Mouse (Mus musculus) MEL (cell line): ENCODE measurements around the gene Bad. TPM values are rescaled to one million over a fixed set of nuclear protein-coding genes. Genes with fewer than 3 reads are reported as not detected.

Experiments used
- DNase-seq: peaks from one replicate; pipeline ENCODE4 v3.0.0; 2011; ENCODE audit warnings: low read depth, low spot score
- H3K27ac ChIP-seq: 2 replicates; pipeline ENCODE4 v1.5.1; 2012; ENCODE audit warnings: low read depth, mild to moderate bottlenecking, control low read depth, low read length, moderate library complexity; ENCODE audit not compliant: control insufficient read depth
- H3K27me3 ChIP-seq, 2 experiments: fragments of 150-350 bp in 1 of 2; sonication (generic) in 1 of 2; 2 replicates each; pipeline ENCODE4 v1.6.1; 2012; ENCODE audit warnings: low read length in 2 of 2, mild to moderate bottlenecking in 2 of 2, improper control_type of control experiment in 1 of 2, moderate library complexity in 1 of 2; ENCODE audit not compliant: insufficient read depth in 2 of 2, control insufficient read depth in 1 of 2
- H3K36me3 ChIP-seq, 2 experiments: 2 replicates each; pipeline ENCODE4 v1.6.1; 2012 to 2014; ENCODE audit warnings: low read length in 2 of 2, improper control_type of control experiment in 1 of 2, inconsistent platforms in 1 of 2, mild to moderate bottlenecking in 1 of 2; ENCODE audit not compliant: insufficient read depth in 2 of 2, control insufficient read depth in 1 of 2
- H3K4me1 ChIP-seq, 2 experiments: fragments of 150-350 bp in 1 of 2; sonication (generic) in 1 of 2; 2 replicates each; pipeline ENCODE4 v1.6.1; 2012; ENCODE audit warnings: low read length in 2 of 2, improper control_type of control experiment in 1 of 2, mild to moderate bottlenecking in 1 of 2; ENCODE audit not compliant: insufficient read depth in 2 of 2, control insufficient read depth in 1 of 2
- H3K4me3 ChIP-seq, 2 experiments: fragments of 150-350 bp in 1 of 2; sonication (generic) in 1 of 2; 2 replicates each; pipeline ENCODE4 v1.5.1; 2012; ENCODE audit warnings: low read depth in 2 of 2, low read length in 2 of 2, mild to moderate bottlenecking in 2 of 2, moderate library complexity in 2 of 2, control low read depth in 1 of 2, improper control_type of control experiment in 1 of 2; ENCODE audit not compliant: control insufficient read depth in 1 of 2, insufficient read depth in 1 of 2
- H3K79me2 ChIP-seq: 2 replicates; pipeline ENCODE4 v1.6.1; 2012; ENCODE audit warnings: mild to moderate bottlenecking, low read length, moderate library complexity; ENCODE audit not compliant: control insufficient read depth, poor library complexity, insufficient read depth
- H3K9ac ChIP-seq: 2 replicates; pipeline ENCODE4 v1.6.1; 2012; ENCODE audit warnings: low read depth, mild to moderate bottlenecking, control low read depth, low read length, moderate library complexity; ENCODE audit not compliant: control insufficient read depth, poor library complexity, severe bottlenecking
- H3K9me3 ChIP-seq: fragments of 150-350 bp; sonication (generic); replicated peaks from 2 replicates; pipeline ENCODE4 v1.6.1; 2012; ENCODE audit warnings: mild to moderate bottlenecking, low read length, improper control_type of control experiment, moderate library complexity; ENCODE audit not compliant: insufficient read depth
- BHLHE40 ChIP-seq: IDR thresholded peaks from 2 replicates; pipeline ENCODE4 v1.6.1; 2012; ENCODE audit warnings: low read depth, mild to moderate bottlenecking, inconsistent platforms, low read length, improper control_type of control experiment, borderline replicate concordance
- CHD1 ChIP-seq: IDR thresholded peaks from 2 replicates; pipeline ENCODE4 v1.6.1; 2012; ENCODE audit warnings: low read depth, mild to moderate bottlenecking, inconsistent platforms, low read length, improper control_type of control experiment
- CHD2 ChIP-seq: IDR thresholded peaks from 2 replicates; pipeline ENCODE4 v1.6.1; 2011; ENCODE audit warnings: low read length, improper control_type of control experiment
- CTCF ChIP-seq, 3 experiments: IDR thresholded peaks in 2 of 3; conservative IDR thresholded peaks in 1 of 3; 2 replicates each; pipeline ENCODE4 v1.5.1; 2011 to 2012; ENCODE audit warnings: low read length in 3 of 3, low read depth in 2 of 3, mild to moderate bottlenecking in 2 of 3, improper control_type of control experiment in 1 of 3, inconsistent platforms in 1 of 3, mixed read lengths in 1 of 3, moderate library complexity in 1 of 3; ENCODE audit not compliant: control insufficient read depth in 1 of 3, insufficient read depth in 1 of 3, poor library complexity in 1 of 3, severe bottlenecking in 1 of 3
- E2F4 ChIP-seq: IDR thresholded peaks from 2 replicates; pipeline ENCODE4 v1.6.1; 2011; ENCODE audit warnings: low read depth, low read length, improper control_type of control experiment, borderline replicate concordance
- ELF1 ChIP-seq: IDR thresholded peaks from 2 replicates; pipeline ENCODE4 v1.6.1; 2014; ENCODE audit warnings: low read depth, mild to moderate bottlenecking, inconsistent platforms, low read length, improper control_type of control experiment, moderate library complexity
- EP300 ChIP-seq, 2 experiments: IDR thresholded peaks; 2 replicates each; pipeline ENCODE4 v1.6.1; 2011; ENCODE audit warnings: improper control_type of control experiment in 2 of 2, low read length in 2 of 2, low read depth in 1 of 2, mild to moderate bottlenecking in 1 of 2
- ETS1 ChIP-seq: IDR thresholded peaks from 2 replicates; pipeline ENCODE4 v1.6.1; 2012; ENCODE audit warnings: low read depth, mild to moderate bottlenecking, inconsistent platforms, low read length, improper control_type of control experiment, moderate library complexity
- GABPA ChIP-seq: IDR thresholded peaks from 2 replicates; pipeline ENCODE4 v1.6.1; 2012; ENCODE audit warnings: low read depth, mild to moderate bottlenecking, inconsistent platforms, low read length, improper control_type of control experiment, moderate library complexity
- GATA1 ChIP-seq: IDR thresholded peaks from 2 replicates; pipeline ENCODE4 v1.6.1; 2011; ENCODE audit warnings: low read depth, low read length, improper control_type of control experiment
- HCFC1 ChIP-seq: IDR thresholded peaks from 2 replicates; pipeline ENCODE4 v1.6.1; 2012; ENCODE audit warnings: low read depth, mild to moderate bottlenecking, inconsistent platforms, low read length, improper control_type of control experiment, moderate library complexity
- JUND ChIP-seq: IDR thresholded peaks from 2 replicates; pipeline ENCODE4 v1.6.1; 2011; ENCODE audit warnings: low read depth, mild to moderate bottlenecking, improper control_type of control experiment, low read length
- KAT2A ChIP-seq: conservative IDR thresholded peaks from 2 replicates; pipeline ENCODE4 v1.6.1; 2012; ENCODE audit warnings: low read depth, low read length, improper control_type of control experiment, inconsistent platforms
- MAFK ChIP-seq: IDR thresholded peaks from 2 replicates; pipeline ENCODE4 v1.6.1; 2011; ENCODE audit warnings: low read depth, mild to moderate bottlenecking, low read length, improper control_type of control experiment, borderline replicate concordance
- MAX ChIP-seq: IDR thresholded peaks from 2 replicates; pipeline ENCODE4 v1.6.1; 2011; ENCODE audit warnings: low read length, improper control_type of control experiment
- MAZ ChIP-seq: IDR thresholded peaks from 2 replicates; pipeline ENCODE4 v1.6.1; 2012; ENCODE audit warnings: low read depth, mild to moderate bottlenecking, inconsistent platforms, low read length, improper control_type of control experiment
- MXI1 ChIP-seq: IDR thresholded peaks from 2 replicates; pipeline ENCODE4 v1.6.1; 2011; ENCODE audit warnings: mild to moderate bottlenecking, low read depth, low read length, improper control_type of control experiment
- MYB ChIP-seq: IDR thresholded peaks from 2 replicates; pipeline ENCODE4 v1.6.1; 2011; ENCODE audit warnings: mild to moderate bottlenecking, low read depth, low read length, improper control_type of control experiment
- MYC ChIP-seq: IDR thresholded peaks from 2 replicates; pipeline ENCODE4 v1.6.1; 2011; ENCODE audit warnings: low read depth, mild to moderate bottlenecking, low read length, improper control_type of control experiment, moderate library complexity
- NELFE ChIP-seq: IDR thresholded peaks from 2 replicates; pipeline ENCODE4 v1.6.1; 2011; ENCODE audit warnings: low read depth, low read length, improper control_type of control experiment
- NRF1 ChIP-seq: IDR thresholded peaks from 2 replicates; pipeline ENCODE4 v1.6.1; 2014; ENCODE audit warnings: low read depth, mild to moderate bottlenecking, inconsistent platforms, low read length, improper control_type of control experiment, moderate library complexity; ENCODE audit not compliant: poor library complexity, insufficient read depth, severe bottlenecking
- POLR2A ChIP-seq, 2 experiments: IDR thresholded peaks; 2 replicates each; pipeline ENCODE4 v1.6.1; 2011 to 2012; ENCODE audit warnings: low read length in 2 of 2, mild to moderate bottlenecking in 2 of 2, control low read depth in 1 of 2, improper control_type of control experiment in 1 of 2, low read depth in 1 of 2, moderate library complexity in 1 of 2; ENCODE audit not compliant: control insufficient read depth in 1 of 2, insufficient read depth in 1 of 2, poor library complexity in 1 of 2
- POLR2AphosphoS2 ChIP-seq: IDR thresholded peaks from 2 replicates; pipeline ENCODE4 v1.6.1; 2011; ENCODE audit warnings: low read length, improper control_type of control experiment
- POLR2AphosphoS5 ChIP-seq: IDR thresholded peaks from 2 replicates; pipeline ENCODE4 v1.6.1; 2012; ENCODE audit warnings: low read depth, borderline replicate concordance, mild to moderate bottlenecking, inconsistent platforms, low read length, moderate library complexity, mixed read lengths
- RAD21 ChIP-seq: IDR thresholded peaks from 2 replicates; pipeline ENCODE4 v1.6.1; 2011; ENCODE audit warnings: mild to moderate bottlenecking, low read depth, low read length, improper control_type of control experiment
- RCOR1 ChIP-seq: IDR thresholded peaks from 2 replicates; pipeline ENCODE4 v1.6.1; 2012; ENCODE audit warnings: low read depth, mild to moderate bottlenecking, inconsistent platforms, low read length, improper control_type of control experiment
- SIN3A ChIP-seq: IDR thresholded peaks from 2 replicates; pipeline ENCODE4 v1.6.1; 2012; ENCODE audit warnings: low read length, improper control_type of control experiment, inconsistent platforms
- SMC3 ChIP-seq: IDR thresholded peaks from 2 replicates; pipeline ENCODE4 v1.6.1; 2011; ENCODE audit warnings: low read depth, low read length, improper control_type of control experiment
- TAL1 ChIP-seq: IDR thresholded peaks from 2 replicates; pipeline ENCODE4 v1.6.1; 2012; ENCODE audit warnings: mild to moderate bottlenecking, inconsistent platforms, low read length, moderate library complexity, mixed read lengths
- TBP ChIP-seq: IDR thresholded peaks from 2 replicates; pipeline ENCODE4 v1.8.0; 2011; ENCODE audit warnings: low read depth, low read length, improper control_type of control experiment
- TCF12 ChIP-seq: IDR thresholded peaks from 2 replicates; pipeline ENCODE4 v1.6.1; 2014; ENCODE audit warnings: low read depth, mild to moderate bottlenecking, inconsistent platforms, low read length, improper control_type of control experiment, moderate library complexity
- UBTF ChIP-seq: IDR thresholded peaks from 2 replicates; pipeline ENCODE4 v1.6.1; 2012; ENCODE audit warnings: low read depth, mild to moderate bottlenecking, inconsistent platforms, low read length, improper control_type of control experiment, moderate library complexity, borderline replicate concordance; ENCODE audit not compliant: insufficient read depth
- USF1 ChIP-seq: IDR thresholded peaks from 2 replicates; pipeline ENCODE4 v1.6.1; 2014; ENCODE audit warnings: low read depth, mild to moderate bottlenecking, inconsistent platforms, low read length, improper control_type of control experiment, moderate library complexity
- USF2 ChIP-seq, 2 experiments: IDR thresholded peaks; 2 replicates each; pipeline ENCODE4 v1.6.1; 2011 to 2012; ENCODE audit warnings: improper control_type of control experiment in 2 of 2, low read length in 2 of 2, borderline replicate concordance in 1 of 2, inconsistent platforms in 1 of 2, low read depth in 1 of 2, mild to moderate bottlenecking in 1 of 2; ENCODE audit not compliant: insufficient read depth in 1 of 2
- ZC3H11A ChIP-seq: IDR thresholded peaks from 2 replicates; pipeline ENCODE4 v1.6.1; 2012; ENCODE audit warnings: low read depth, mild to moderate bottlenecking, inconsistent platforms, low read length, improper control_type of control experiment
- ZKSCAN1 ChIP-seq: IDR thresholded peaks from 2 replicates; pipeline ENCODE4 v1.6.1; 2012; ENCODE audit warnings: low read depth, mild to moderate bottlenecking, inconsistent platforms, low read length, improper control_type of control experiment, moderate library complexity
- ZMIZ1 ChIP-seq: IDR thresholded peaks from 2 replicates; pipeline ENCODE4 v1.6.1; 2012; ENCODE audit warnings: low read depth, mild to moderate bottlenecking, inconsistent platforms, low read length, improper control_type of control experiment, moderate library complexity
- ZNF384 ChIP-seq: IDR thresholded peaks from 2 replicates; pipeline ENCODE4 v1.6.1; 2012; ENCODE audit warnings: low read depth, mild to moderate bottlenecking, inconsistent platforms, low read length, improper control_type of control experiment
- polyA plus RNA-seq, 2 experiments: library from polyadenylated mRNA; stranded (reverse) in 1 of 2; unstranded in 1 of 2; fragments of >175 nt in 1 of 2; fragments of >200 nt in 1 of 2; gene quantifications; 2 replicates each; pipeline versions ENCODE4 v1.2.1 to v1.2.4; 2012; ENCODE audit warnings: low replicate concordance in 2 of 2, low read depth in 1 of 2; ENCODE audit not compliant: insufficient read length in 2 of 2, insufficient read depth in 1 of 2, missing spikeins in 1 of 2
- total RNA-seq: library from RNA; depleted of rRNA; stranded (reverse); fragments of 300-350 nt; gene quantifications from 2 replicates; pipeline ENCODE4 v1.2.3, GENCODE M21; 2012

Gene Bad
- total and polyA plus RNA-seq, 3 experiments, result 51.7 to 69.7 TPM; not detected in 1

GRCm38 (mm10) chr19:6942249-6942691, 609 bp downstream of the Bad start, which contains the start of gene Gpr137:
TSS of gene Gpr137 (minus strand) at chr19:6942480.
- peak; percentile 96 for DNase-seq
- H3K4me3 ChIP-seq, result peak within 1 kb of the TSS; percentile 72 to 78
- peaks cover 8% of the 10 kb centered on the region; the same call in 1 of the 2 replicates for H3K79me2 ChIP-seq
- no peaks in the 10 kb centered on the region for H3K27me3 ChIP-seq
- peak within 1 kb of the TSS; percentile 75 for H3K27ac ChIP-seq
- H3K9me3 ChIP-seq, result no peaks in the 10 kb centered on the region
- peaks cover 0 to 2% of the 10 kb centered on the region in 2 experiments; a peak in 1 of 4 replicates for H3K36me3 ChIP-seq
- H3K4me1 ChIP-seq, result peaks cover 0 to 10% of the 10 kb centered on the region in 2 experiments; a peak in 2 of 4 replicates
- H3K9ac ChIP-seq, result peak within 1 kb of the TSS; percentile 92
- TF ChIP-seq MYC (no peak), NELFE (peak; percentile 77), EP300 (IDR thresholded peaks at IDR 0.05; ENCODE audit: low read depth in 1 of 2, low read length in 2 of 2) (no peak), TAL1 (no peak), USF1 (no peak), POLR2A (IDR thresholded peaks at IDR 0.05; ENCODE audit: control insufficient read depth in 1 of 2, insufficient read depth in 1 of 2, low read depth in 1 of 2, low read length in 2 of 2, poor library complexity in 1 of 2) (peak; percentile 36 to 88; a peak in 2 of 4 replicates), CTCF (IDR thresholded peaks at IDR 0.05 in 2 of 3, conservative IDR thresholded peaks at IDR 0.05 in 1 of 3; ENCODE audit: control insufficient read depth in 1 of 3, insufficient read depth in 1 of 3, low read depth in 2 of 3, low read length in 3 of 3, poor library complexity in 1 of 3, severe bottlenecking in 1 of 3) (no peak), POLR2AphosphoS2 (peak; percentile 90), TCF12 (peak; percentile 39; the same call in 1 of the 2 replicates), RAD21 (no peak), MYB (no peak), USF2 (IDR thresholded peaks at IDR 0.05; ENCODE audit: borderline replicate concordance in 1 of 2, insufficient read depth in 1 of 2, low read depth in 1 of 2, low read length in 2 of 2) (no peak), MAFK (no peak), GATA1 (no peak), ELF1 (no peak; the same call in 1 of the 2 replicates), UBTF (no peak), NRF1 (peak; percentile 27; the same call in 1 of the 2 replicates), E2F4 (no peak), KAT2A (no peak), CHD2 (no peak), SMC3 (no peak), POLR2AphosphoS5 (no peak), ZC3H11A (no peak), BHLHE40 (no peak), MAX (no peak; the same call in 1 of the 2 replicates), ZMIZ1 (peak; percentile 75), MAZ (no peak; the same call in 1 of the 2 replicates), RCOR1 (no peak), SIN3A (peak; percentile 64), ZKSCAN1 (no peak), GABPA (no peak), MXI1 (0 out of 2 replicates have a peak, but pooled peaks have one; percentile 60), HCFC1 (peak; percentile 72), CHD1 (no peak), JUND (no peak), ZNF384 (no peak), TBP (no peak; the same call in 1 of the 2 replicates), ETS1 (0 out of 2 replicates have a peak, but pooled peaks have one; percentile 3)
